17 mouse cellular contexts compared by ENCODE assay signal in the genomic region with DNA sequence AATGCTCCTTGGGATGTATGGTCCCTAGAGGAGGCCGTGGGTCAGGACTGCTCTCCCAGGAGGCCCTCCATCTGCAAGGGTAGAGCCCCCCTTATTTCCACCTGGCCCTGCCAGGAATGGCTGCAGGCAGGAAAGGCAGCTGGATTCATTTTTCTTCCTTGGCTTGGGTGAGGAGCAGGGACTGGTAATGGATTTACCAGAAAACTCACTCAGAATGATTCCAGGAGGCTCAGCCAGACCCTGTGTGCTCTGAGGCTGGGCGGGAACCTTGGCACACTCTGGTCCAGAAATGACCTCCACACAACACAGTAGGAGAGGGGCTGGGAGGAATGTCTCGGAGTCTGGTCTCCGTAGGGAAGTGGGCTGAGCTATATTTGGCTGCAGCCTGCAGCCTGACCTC.
DNase-seq lines count a peak whose midpoint lies in the region; ATAC-seq lines count a peak whose summit lies in the region.
"Had no signal": no experiment of that assay in that cellular context is flagged by ENCODE, and none has a peak within 500 bp of the region (broad histone marks: within the 10 kb centered on the region; RNA-seq: fewer than 3 reads in every experiment).

No protein-coding gene starts in this region.

- H3K27ac ChIP-seq in embryonic facial prominence, embryonic 10.5 days (replicated peaks): 0 out of 2 replicates have a peak overlapping the region, but pooled peaks have one; percentile 21
- peak overlapping the region; percentile 46; the same call in 1 of the 2 replicates for H3K27ac ChIP-seq in embryonic facial prominence, embryonic 14.5 days (replicated peaks; ENCODE audit: low read depth, low read length)
- peak overlapping the region; percentile 54 for H3K27ac ChIP-seq in heart, embryonic 10.5 days
- H3K27ac ChIP-seq in intestine, embryonic 16.5 days (ENCODE audit: low read length): no peak overlapping the region
- H3K27ac ChIP-seq: hindbrain, embryonic 15.5 days; left cerebral cortex, adult 2 months; neural tube, embryonic 13.5 days; stomach, embryonic 15.5 days had no signal

- H3K36me3 ChIP-seq in embryonic facial prominence, embryonic 10.5 days (replicated peaks): peaks cover 6% of the 10 kb centered on the region
- no peaks in the 10 kb centered on the region for H3K36me3 ChIP-seq in embryonic facial prominence, embryonic 14.5 days (ENCODE audit: control insufficient read depth, insufficient read depth, low read length)
- no peaks in the 10 kb centered on the region for H3K36me3 ChIP-seq in heart, embryonic 10.5 days
- no peaks in the 10 kb centered on the region for H3K36me3 ChIP-seq in intestine, embryonic 16.5 days (ENCODE audit: control insufficient read depth, insufficient read depth, low read length)
- H3K36me3 ChIP-seq: G1E; hindbrain, embryonic 15.5 days; neural tube, embryonic 13.5 days; stomach, embryonic 15.5 days had no signal

- intact Hi-C loops in heart, postnatal 36 days (cut with DNase I): no loop called here

- H3K27me3 ChIP-seq in embryonic facial prominence, embryonic 10.5 days (replicated peaks; ENCODE audit: low read depth, poor library complexity, severe bottlenecking): no peaks in the 10 kb centered on the region
- H3K27me3 ChIP-seq in embryonic facial prominence, embryonic 14.5 days (replicated peaks; ENCODE audit: control insufficient read depth, insufficient read depth, low read length): no peaks in the 10 kb centered on the region
- 0 out of 2 replicates have a peak, but pooled peaks cover 8% of the 10 kb centered on the region for H3K27me3 ChIP-seq in heart, embryonic 10.5 days (ENCODE audit: insufficient read depth, poor library complexity, severe bottlenecking)
- H3K27me3 ChIP-seq in intestine, embryonic 16.5 days (replicated peaks; ENCODE audit: control insufficient read depth, insufficient read depth, low read length): no peaks in the 10 kb centered on the region
- H3K27me3 ChIP-seq: hindbrain, embryonic 15.5 days; neural tube, embryonic 13.5 days; stomach, embryonic 15.5 days had no signal

- 57% methylated on average over 4 of the region's 4 CpGs for WGBS in embryonic facial prominence, embryonic 10.5 days
- WGBS in embryonic facial prominence, embryonic 14.5 days: 34% methylated on average over 4 of the region's 4 CpGs
- 39% methylated on average over 4 of the region's 4 CpGs for WGBS in heart, embryonic 10.5 days
- WGBS in intestine, embryonic 16.5 days: 51% methylated on average over 4 of the region's 4 CpGs

- no peaks in the 10 kb centered on the region for H3K9me3 ChIP-seq in embryonic facial prominence, embryonic 10.5 days
- no peaks in the 10 kb centered on the region for H3K9me3 ChIP-seq in embryonic facial prominence, embryonic 14.5 days (ENCODE audit: control insufficient read depth, low read length)
- no peaks in the 10 kb centered on the region for H3K9me3 ChIP-seq in heart, embryonic 10.5 days
- H3K9me3 ChIP-seq in intestine, embryonic 16.5 days (ENCODE audit: control insufficient read depth, low read length): no peaks in the 10 kb centered on the region; the same call in 1 of the 2 replicates
- H3K9me3 ChIP-seq: hindbrain, embryonic 15.5 days; neural tube, embryonic 13.5 days; stomach, embryonic 15.5 days had no signal

- peak; percentile 24; the same call in 1 of the 2 replicates for ATAC-seq in embryonic facial prominence, embryonic 14.5 days (ENCODE audit: low read depth)
- ATAC-seq in intestine, embryonic 16.5 days: no peak
- ATAC-seq: forebrain, embryonic 16.5 days had no signal

- peaks cover 67% of the 10 kb centered on the region for H3K4me1 ChIP-seq in embryonic facial prominence, embryonic 10.5 days
- H3K4me1 ChIP-seq in embryonic facial prominence, embryonic 14.5 days (ENCODE audit: control insufficient read depth, insufficient read depth, low read length): peaks cover 51% of the 10 kb centered on the region
- H3K4me1 ChIP-seq in heart, embryonic 10.5 days: peaks cover 92% of the 10 kb centered on the region
- peaks cover 6% of the 10 kb centered on the region for H3K4me1 ChIP-seq in intestine, embryonic 16.5 days (ENCODE audit: control insufficient read depth, insufficient read depth, low read length)

- no peak for DNase-seq in embryonic facial prominence, embryonic 10.5 days (ENCODE audit: low spot score)
- peak; percentile 71 for DNase-seq in embryonic facial prominence, embryonic 14.5 days (ENCODE audit: low spot score)
- no peak for DNase-seq in heart, embryonic 10.5 days (ENCODE audit: low spot score)
- DNase-seq in heart, postnatal 36 days: peak; percentile 42 to 47
- no peak for DNase-seq in lung, postnatal 25 days (ENCODE audit: low spot score)
- DNase-seq in thymus, postnatal 25 days: no peak
- no peak for DNase-seq in right cerebral cortex, adult 18-20 months
- DNase-seq: cerebellum, adult 18-20 months; lung, embryonic 14.5 days had no signal

- H3K4me2 ChIP-seq in embryonic facial prominence, embryonic 14.5 days (ENCODE audit: low read depth, low read length): no peak overlapping the region
- H3K4me2 ChIP-seq in intestine, embryonic 16.5 days (ENCODE audit: low read depth, low read length): no peak overlapping the region
- H3K4me2 ChIP-seq: hindbrain, embryonic 15.5 days; liver, embryonic 11.5 days; lung, embryonic 14.5 days; neural tube, embryonic 13.5 days; stomach, embryonic 15.5 days had no signal

- no peak overlapping the region for H3K4me3 ChIP-seq in embryonic facial prominence, embryonic 10.5 days
- H3K4me3 ChIP-seq in embryonic facial prominence, embryonic 14.5 days (ENCODE audit: low read depth, low read length): no peak overlapping the region
- no peak overlapping the region for H3K4me3 ChIP-seq in heart, embryonic 10.5 days
- no peak overlapping the region for H3K4me3 ChIP-seq in intestine, embryonic 16.5 days (ENCODE audit: low read length)
- H3K4me3 ChIP-seq: hindbrain, embryonic 15.5 days; left cerebral cortex, adult 2 months; neural tube, embryonic 13.5 days; stomach, embryonic 15.5 days had no signal

- no peak overlapping the region for H3K9ac ChIP-seq in embryonic facial prominence, embryonic 14.5 days (ENCODE audit: low read depth, low read length)
- no peak overlapping the region for H3K9ac ChIP-seq in intestine, embryonic 16.5 days (ENCODE audit: low read depth, low read length)
- H3K9ac ChIP-seq: hindbrain, embryonic 15.5 days; lung, embryonic 14.5 days; neural tube, embryonic 13.5 days; stomach, embryonic 15.5 days had no signal

Comparison
In these comparisons a context has a peak if more than half of its experiments do, and no peak if none do; other contexts are left out.
1. DNase-seq: peak in embryonic facial prominence, embryonic 14.5 days (single experiment) and heart, postnatal 36 days (2 of 2); none in embryonic facial prominence, embryonic 10.5 days (single experiment), heart, embryonic 10.5 days (single experiment), lung, postnatal 25 days (single experiment), thymus, postnatal 25 days (single experiment) and right cerebral cortex, adult 18-20 months (single experiment).